Mouse (Mus musculus) bone marrow, adult 2 months (tissue): ENCODE measurements around the gene Myo3b. TPM values are rescaled to one million over a fixed set of nuclear protein-coding genes. Genes with fewer than 3 reads are reported as not detected.

Experiments
- H3K27ac ChIP-seq: fragments of 200-500 bp; 2 replicates; pipeline ENCODE4 v1.5.1; 2012; ENCODE audit warnings: low read depth, mild to moderate bottlenecking, control low read depth, inconsistent platforms, low read length; ENCODE audit not compliant: control insufficient read depth, poor library complexity, insufficient read depth
- H3K4me1 ChIP-seq: fragments of 200-500 bp; 2 replicates; pipeline ENCODE4 v1.6.1; 2011; ENCODE audit warnings: low read length; ENCODE audit not compliant: control insufficient read depth, insufficient read depth
- H3K4me3 ChIP-seq: fragments of 200-500 bp; replicated peaks from 2 replicates; pipeline ENCODE3; 2011; ENCODE audit warnings: mild to moderate bottlenecking, low read depth, low read length, control low read depth; ENCODE audit not compliant: control insufficient read depth
- CTCF ChIP-seq: fragments of 200-500 bp; IDR thresholded peaks from 2 replicates; pipeline ENCODE4 v1.5.1; 2011; ENCODE audit warnings: low read length, control low read depth; ENCODE audit not compliant: control insufficient read depth, insufficient read depth
- POLR2A ChIP-seq: fragments of 200-500 bp; IDR thresholded peaks from 2 replicates; pipeline ENCODE4 v1.6.1; 2011; ENCODE audit warnings: low read depth, mild to moderate bottlenecking, control low read depth, low read length, borderline replicate concordance; ENCODE audit not compliant: control insufficient read depth
- WGBS: fragments of 180-500 bp; shearing (Covaris S2); methylation state at CpG from one replicate; pipeline ENCODE4 v1.1.7; 2018; 5-methylcytosine and 5-hydroxymethylcytosine counted together
- polyA plus RNA-seq: library from polyadenylated mRNA; stranded (reverse); fragments of >200 nt; gene quantifications from 2 replicates; pipeline ENCODE4 v1.2.4, GENCODE M21; 2011; ENCODE audit warnings: low replicate concordance; ENCODE audit not compliant: missing spikeins, insufficient read depth, insufficient read length

The Myo3b gene
- polyA plus RNA-seq, 1 experiment, result not detected

GRCm38 (mm10) chr2:70091801-70092522 lies 53.0 kb downstream of the Myo3b start:
- 10% methylated on average over 10 of the region's 10 CpGs for WGBS
- Histone ChIP-seq H3K4me3 (peak overlapping the region; percentile 10), H3K4me1 (peaks cover 5% of the 10 kb centered on the region), H3K27ac (peak overlapping the region; percentile 79)
- TF ChIP-seq POLR2A, result no peak

DNA sequence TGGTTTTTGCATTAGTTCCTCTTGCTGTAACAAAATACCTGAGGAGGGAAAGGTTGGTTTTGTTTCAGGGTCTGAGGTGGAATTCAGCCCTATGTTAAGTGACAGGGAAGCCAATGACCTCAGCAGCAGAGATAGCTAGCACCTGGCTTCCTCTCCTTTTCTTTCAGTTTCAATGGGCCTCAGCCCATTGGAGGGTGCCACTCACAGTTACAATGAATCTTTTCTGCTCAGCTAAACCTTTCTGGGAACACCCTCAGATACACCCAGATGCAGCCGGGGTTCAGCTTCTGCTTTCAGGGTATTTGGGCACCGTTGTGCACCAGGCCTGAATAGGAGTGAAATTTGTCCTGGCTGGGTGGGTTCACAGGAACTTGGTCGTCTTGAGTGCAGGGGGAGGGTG lies 53.7 kb downstream of the Myo3b start:
- Histone ChIP-seq H3K4me1 (peaks cover 5% of the 10 kb centered on the region), H3K4me3 (no peak overlapping the region), H3K27ac (peak overlapping the region; percentile 54; the same call in 1 of the 2 replicates)
- TF ChIP-seq CTCF (no peak), POLR2A (no peak)
- WGBS, result 3% methylated on average over 3 of the region's 3 CpGs

DNA sequence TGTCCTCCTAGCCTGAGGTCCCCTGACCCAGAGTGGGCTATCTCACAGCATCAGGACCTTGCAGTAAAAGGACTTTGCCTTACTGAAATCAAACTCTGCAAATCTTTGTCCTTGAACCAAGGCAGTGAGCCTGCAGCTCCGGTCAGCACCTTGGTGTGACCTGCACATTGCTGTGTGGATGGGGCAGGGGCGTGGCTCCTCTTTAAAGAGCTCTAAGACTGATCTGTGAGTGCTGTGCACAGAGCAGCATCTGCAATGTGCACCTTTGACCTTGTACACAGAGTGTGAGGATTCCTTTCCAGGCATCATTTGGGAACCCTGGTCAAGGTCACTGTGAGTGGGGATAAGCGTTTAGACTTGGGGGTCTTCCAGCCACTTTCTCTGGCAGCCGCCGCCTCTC lies 55.5 kb downstream of the Myo3b start:
- Histone ChIP-seq H3K4me3 (no peak overlapping the region), H3K27ac (no peak overlapping the region), H3K4me1 (peaks cover 5% of the 10 kb centered on the region)
- WGBS, result 74% methylated on average over 5 of the region's 5 CpGs
- no peak for TF ChIP-seq CTCF
- no peak for TF ChIP-seq POLR2A

GRCm38 (mm10) chr2:70097229-70098095 lies 58.5 kb downstream of the Myo3b start:
- H3K4me1 ChIP-seq, result no peaks in the 10 kb centered on the region
- no peak overlapping the region for H3K27ac ChIP-seq
- no peak for TF ChIP-seq CTCF
- TF ChIP-seq POLR2A, result no peak
- 73% methylated on average over 15 of the region's 15 CpGs for WGBS
- H3K4me3 ChIP-seq, result no peak overlapping the region

DNA sequence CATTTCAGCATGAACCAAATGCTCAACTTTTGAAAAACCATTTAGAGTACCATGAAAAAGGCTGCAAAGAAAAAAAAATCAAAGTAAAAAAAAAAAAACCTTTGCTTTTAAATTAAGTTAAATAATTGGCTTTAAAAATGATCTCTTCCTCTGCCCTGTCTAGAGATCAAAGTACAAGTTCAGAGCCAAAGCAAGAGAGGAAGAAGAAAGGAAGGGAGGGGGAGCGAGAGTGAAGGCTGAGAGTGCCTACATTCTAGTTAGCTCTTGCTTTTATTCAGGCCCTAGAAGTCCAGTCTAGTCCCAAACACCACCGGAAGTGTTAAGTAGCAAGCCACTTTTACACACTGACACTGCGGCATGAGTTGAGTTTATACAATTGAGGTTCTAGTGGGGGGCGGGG lies 60.5 kb downstream of the Myo3b start:
- H3K4me1 ChIP-seq, result no peaks in the 10 kb centered on the region
- no peak for TF ChIP-seq POLR2A
- no peak for TF ChIP-seq CTCF
- 83% methylated on average over 4 of the region's 4 CpGs for WGBS
- no peak overlapping the region for H3K4me3 ChIP-seq
- H3K27ac ChIP-seq, result no peak overlapping the region

- 73% methylated on average over 14 of the region's 14 CpGs for WGBS
- TF ChIP-seq POLR2A, result no peak
- TF ChIP-seq CTCF, result no peak
- Histone ChIP-seq H3K4me1 (no peaks in the 10 kb centered on the region), H3K4me3 (no peak overlapping the region), H3K27ac (no peak overlapping the region)
Measured at GRCm38 (mm10) chr2:70105286-70106030, 66.5 kb downstream of the Myo3b start.

DNA sequence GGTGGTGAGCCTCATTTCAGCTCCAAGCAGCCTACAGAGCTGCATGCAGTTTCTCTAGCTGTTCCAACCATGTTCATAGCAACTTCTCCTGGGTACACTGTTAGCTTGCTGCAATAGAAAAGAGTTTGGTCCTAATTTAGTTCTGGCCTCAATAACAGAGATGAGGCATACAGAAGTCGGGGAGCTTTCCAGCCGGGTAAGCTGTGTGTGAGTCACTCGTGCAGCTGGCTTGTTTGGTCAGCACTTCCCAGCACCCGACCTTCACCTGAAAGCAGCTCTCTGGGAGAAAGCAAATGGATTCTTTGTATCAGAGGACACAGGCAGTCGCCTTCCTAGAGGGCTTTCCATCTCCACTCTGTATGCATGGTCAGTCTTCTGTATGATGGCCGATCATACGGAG lies 70.1 kb downstream of the Myo3b start:
- TF ChIP-seq CTCF (no peak), POLR2A (no peak)
- Histone ChIP-seq H3K4me1 (no peaks in the 10 kb centered on the region), H3K4me3 (no peak overlapping the region), H3K27ac (no peak overlapping the region)
- 65% methylated on average over 7 of the region's 7 CpGs for WGBS

DNA sequence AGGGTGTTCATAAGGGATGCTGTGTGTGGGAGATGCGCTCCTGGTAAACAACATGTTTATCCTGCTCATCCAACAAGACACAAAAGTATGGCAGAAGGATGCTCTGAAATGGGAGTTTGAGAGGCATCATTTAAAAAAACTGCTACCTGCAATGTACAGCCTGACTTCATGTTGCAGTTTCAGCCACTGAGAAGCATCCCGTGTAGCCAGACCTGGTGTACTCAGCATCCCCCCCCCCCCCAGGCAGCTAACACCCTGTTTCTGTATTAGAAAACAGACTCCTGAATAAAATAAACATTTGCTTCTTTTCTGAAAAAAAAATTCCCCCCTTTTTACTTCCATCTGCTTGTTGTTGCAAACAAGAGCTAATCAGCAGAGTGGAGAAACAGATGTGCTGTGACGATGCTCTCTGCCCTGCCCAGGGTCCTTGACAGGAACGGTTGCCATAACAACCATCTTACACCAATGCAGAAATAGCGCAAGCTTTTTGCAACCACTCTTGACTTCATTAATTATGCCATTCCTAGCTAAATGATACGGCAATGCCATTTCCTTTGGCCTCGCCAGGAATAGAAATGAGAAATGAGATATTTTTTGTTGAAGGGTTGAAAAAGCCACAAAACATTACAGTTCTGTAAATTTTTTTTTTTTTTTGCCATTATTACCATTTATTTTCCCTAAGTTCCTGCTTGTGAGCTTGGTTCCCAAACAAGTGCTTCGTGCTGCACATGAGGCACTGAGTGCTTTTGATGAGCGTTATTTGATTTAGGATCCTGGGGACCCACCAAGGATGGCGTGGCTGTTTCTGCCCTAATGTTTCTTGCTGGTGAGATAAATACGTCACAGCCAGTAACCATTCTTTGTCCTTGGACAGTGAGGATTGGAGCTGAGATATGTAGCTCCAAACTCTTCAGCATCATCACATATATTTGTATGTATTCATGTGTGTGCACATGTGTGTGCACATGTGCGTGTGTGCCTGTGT lies 75.2 kb downstream of the Myo3b start:
- WGBS, result 50% methylated on average over 12 of the region's 12 CpGs
- no peak overlapping the region for H3K27ac ChIP-seq
- H3K4me3 ChIP-seq, result no peak overlapping the region
- H3K4me1 ChIP-seq, result no peaks in the 10 kb centered on the region; the same call in 1 of the 2 replicates
- no peak for TF ChIP-seq POLR2A
- no peak for TF ChIP-seq CTCF
